Mouse (Mus musculus): Measurements from ENCODE around the gene Klrb1b.

- TF ChIP-seq CTCF (IDR thresholded peaks at IDR 0.05; ENCODE audit: insufficient read depth, low read depth, low read length) (no peak), POLR2A (IDR thresholded peaks at IDR 0.05; ENCODE audit: insufficient read depth, low read depth, low read length) (no peak)
Measured at GRCm38 (mm10) chr6:128839921-128840320, 13.8 kb upstream of the Klrb1b start.

Measured in olfactory bulb, adult 2 months (tissue).